ENCODE assay signal across 8 mouse cellular contexts in the genomic region with DNA sequence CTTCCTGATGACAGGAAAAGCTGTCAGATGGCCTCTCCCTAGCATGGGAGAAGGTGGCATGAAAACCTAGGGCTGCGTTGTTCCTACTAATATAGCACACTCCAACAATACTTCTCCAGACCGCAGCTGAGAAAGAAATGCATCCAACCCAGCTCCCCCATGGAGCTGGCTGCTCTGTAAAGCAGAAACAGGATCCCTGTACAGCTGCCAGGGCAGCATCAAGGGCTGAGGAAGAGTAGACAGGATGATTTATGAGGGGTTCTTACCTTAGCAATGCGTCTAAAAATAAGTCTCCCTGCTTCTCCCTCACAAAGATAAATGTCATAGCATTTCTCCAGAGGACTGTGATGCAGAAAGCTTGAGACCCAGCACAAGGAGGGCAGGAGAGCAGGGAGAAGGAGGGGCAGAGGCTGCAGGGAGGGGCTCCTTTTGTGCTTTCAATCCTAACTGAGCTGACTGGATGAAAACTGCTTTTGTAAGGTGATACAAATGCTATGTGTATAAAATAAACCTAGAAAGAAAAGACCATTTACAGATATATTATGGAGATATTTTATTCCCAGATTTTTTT.
A peak's percentile ranks its signal among the peaks of the same experiment; 100 is the strongest.
DNase-seq lines count a peak whose midpoint lies in the region; ATAC-seq and TF ChIP-seq lines count a peak whose summit lies in the region.

No protein-coding gene starts in this region.

- DNase-seq in adrenal gland, postnatal 14 days, result peak; percentile 10
- no peak for DNase-seq in adrenal gland, postnatal 4 days (ENCODE audit: low spot score in 2 of 2)
- peak; percentile 53 for DNase-seq in Patski (ENCODE audit: low read depth, low spot score)
- no peak for DNase-seq in right cerebral cortex, postnatal 14 days
- no peak for DNase-seq in liver, embryonic 11.5 days (ENCODE audit: low spot score)
- DNase-seq in ovary, postnatal 14 days (ENCODE audit: low spot score), result no peak

- POLR2A ChIA-PET in Patski (lab: Charles Lee), result interaction anchor here (0.8 kb wide), 1 partner anchor 44 kb away, joined by 3 read pairs; no protein-coding TSS in a partner anchor

- no peaks in the 10 kb centered on the region for H3K27me3 ChIP-seq in Patski
- no peaks in the 10 kb centered on the region for H3K27me3 ChIP-seq in forebrain, embryonic 15.5 days
- no peaks in the 10 kb centered on the region for H3K27me3 ChIP-seq in limb, embryonic 12.5 days
- no peaks in the 10 kb centered on the region for H3K27me3 ChIP-seq in liver, embryonic 11.5 days (replicated peaks; ENCODE audit: control insufficient read depth, insufficient read depth, low read length)

- in situ Hi-C loops in Patski (cut with MboI; ENCODE audit: low pct_unique_long_range_greater_than_20kb), result no loop called here

- peaks cover 6% of the 10 kb centered on the region; the same call in 1 of the 2 replicates for H3K36me3 ChIP-seq in forebrain, embryonic 15.5 days
- no peaks in the 10 kb centered on the region for H3K36me3 ChIP-seq in limb, embryonic 12.5 days
- no peaks in the 10 kb centered on the region for H3K36me3 ChIP-seq in liver, embryonic 11.5 days (ENCODE audit: control insufficient read depth, insufficient read depth, low read length)

- ATAC-seq in Patski, result peak; percentile 80
- 0 out of 2 replicates have a peak, but pooled peaks have one; percentile 38 for ATAC-seq in forebrain, embryonic 15.5 days (replicated peaks)
- ATAC-seq in limb, embryonic 12.5 days (ENCODE audit: insufficient number of reproducible peaks, insufficient read depth, low FRiP score, low TSS enrichment, low read depth), result peak; percentile 91
- ATAC-seq in liver, embryonic 11.5 days (replicated peaks; ENCODE audit: low FRiP score), result no peak

- CTCF ChIA-PET in Patski (lab: Charles Lee), result interaction anchor here (1.8 to 2.5 kb wide), 3 partner anchors 10 to 91 kb away, joined by 5 to 6 read pairs (median 6); no protein-coding TSS in a partner anchor

- 18% methylated on average over 3 of the region's 3 CpGs for WGBS in forebrain, embryonic 15.5 days
- 5% methylated on average over 3 of the region's 3 CpGs for WGBS in limb, embryonic 12.5 days
- WGBS in liver, embryonic 11.5 days, result 49% methylated on average over 3 of the region's 3 CpGs

- peak overlapping the region; percentile 39 for H3K27ac ChIP-seq in forebrain, embryonic 15.5 days (replicated peaks)
- peak overlapping the region; percentile 4; the same call in 1 of the 2 replicates for H3K27ac ChIP-seq in limb, embryonic 12.5 days
- no peak overlapping the region for H3K27ac ChIP-seq in liver, embryonic 11.5 days (ENCODE audit: low read depth, low read length)

- H3K4me3 ChIP-seq in forebrain, embryonic 15.5 days, result no peak overlapping the region
- no peak overlapping the region for H3K4me3 ChIP-seq in limb, embryonic 12.5 days (replicated peaks)
- H3K4me3 ChIP-seq in liver, embryonic 11.5 days (ENCODE audit: low read depth, low read length), result no peak overlapping the region

- TF ChIP-seq CTCF in Patski (IDR thresholded peaks at IDR 0.05), result no peak

- H3K4me1 ChIP-seq in forebrain, embryonic 15.5 days, result peaks cover 25% of the 10 kb centered on the region
- peaks cover 28% of the 10 kb centered on the region for H3K4me1 ChIP-seq in limb, embryonic 12.5 days (replicated peaks)
- H3K4me1 ChIP-seq in liver, embryonic 11.5 days (replicated peaks; ENCODE audit: control insufficient read depth, insufficient read depth, low read length), result no peaks in the 10 kb centered on the region; the same call in 1 of the 2 replicates

- H3K9ac ChIP-seq in forebrain, embryonic 15.5 days (replicated peaks), result no peak overlapping the region
- no peak overlapping the region for H3K9ac ChIP-seq in limb, embryonic 12.5 days (replicated peaks)
- H3K9ac ChIP-seq in liver, embryonic 11.5 days (ENCODE audit: low read depth, low read length), result no peak overlapping the region

- no peaks in the 10 kb centered on the region for H3K9me3 ChIP-seq in forebrain, embryonic 15.5 days
- no peaks in the 10 kb centered on the region for H3K9me3 ChIP-seq in limb, embryonic 12.5 days
- no peaks in the 10 kb centered on the region for H3K9me3 ChIP-seq in liver, embryonic 11.5 days (ENCODE audit: control insufficient read depth, low read length)

- no peak overlapping the region for H3K4me2 ChIP-seq in forebrain, embryonic 15.5 days (replicated peaks)
- no peak overlapping the region for H3K4me2 ChIP-seq in limb, embryonic 12.5 days
- H3K4me2 ChIP-seq in liver, embryonic 11.5 days, result no peak overlapping the region

Comparison
In these comparisons a context has a peak if more than half of its experiments do, and no peak if none do; other contexts are left out.
1. DNase-seq: peak in adrenal gland, postnatal 14 days (single experiment) and Patski (single experiment); none in adrenal gland, postnatal 4 days (0 of 2), right cerebral cortex, postnatal 14 days (single experiment), liver, embryonic 11.5 days (single experiment) and ovary, postnatal 14 days (single experiment).